Mouse (Mus musculus): ENCODE data around the gene Klrb1f.
"Not testable (repeated sequence)": the region's sequence is repeated elsewhere in the genome, so short reads cannot be mapped to it uniquely, and the experiment has no call there.

Gene Klrb1f
- long read RNA-seq, experiment 1, result 0 reads
- long read RNA-seq, experiment 2, result 0 reads

GRCm38 (mm10) chr6:129045601-129046000 is at the start of gene Klrb1f:
Gene Klrb1f (plus strand): TSS chr6:129045901.
- intact Hi-C loops (cut with DNase I), result no loop called here

- intact Hi-C loops (cut with DNase I), result no loop called here
Observed at GRCm38 (mm10) chr6:128996054-128996767, 49.5 kb upstream of the Klrb1f start.

DNA sequence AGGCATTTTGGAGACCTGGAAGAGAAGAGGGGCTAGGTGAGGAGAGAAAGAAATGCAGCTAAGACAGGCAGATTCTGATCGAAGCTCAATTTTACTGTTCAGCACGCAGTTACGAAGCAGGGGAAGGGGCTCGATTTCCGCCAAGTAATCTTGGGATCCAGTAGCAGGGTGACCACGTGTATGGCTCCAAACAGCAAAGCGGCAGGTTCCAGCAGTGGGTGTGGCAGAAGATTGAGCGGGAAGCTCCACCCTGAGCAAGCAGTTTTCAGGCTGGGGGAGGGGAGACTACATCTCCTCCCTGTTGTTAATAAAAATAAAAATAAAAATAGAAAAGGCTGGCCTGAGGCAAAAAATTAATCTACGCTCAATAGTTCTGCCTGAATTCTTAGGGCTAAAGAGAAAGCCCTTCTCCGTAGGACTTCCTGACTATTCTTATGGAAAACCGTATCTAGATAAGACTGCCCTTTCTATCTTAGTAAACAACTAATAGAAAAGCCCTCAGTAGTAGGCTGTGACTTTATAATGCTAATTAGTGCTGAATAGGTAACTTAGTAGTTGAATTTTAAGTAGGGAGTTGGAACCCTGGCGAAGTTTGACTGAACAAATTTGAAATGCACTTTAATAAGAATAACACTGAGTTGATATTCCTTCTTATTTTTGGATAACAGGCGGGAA is 48.8 kb upstream of the Klrb1f start:
- intact Hi-C loops (cut with DNase I), result no loop called here

DNA sequence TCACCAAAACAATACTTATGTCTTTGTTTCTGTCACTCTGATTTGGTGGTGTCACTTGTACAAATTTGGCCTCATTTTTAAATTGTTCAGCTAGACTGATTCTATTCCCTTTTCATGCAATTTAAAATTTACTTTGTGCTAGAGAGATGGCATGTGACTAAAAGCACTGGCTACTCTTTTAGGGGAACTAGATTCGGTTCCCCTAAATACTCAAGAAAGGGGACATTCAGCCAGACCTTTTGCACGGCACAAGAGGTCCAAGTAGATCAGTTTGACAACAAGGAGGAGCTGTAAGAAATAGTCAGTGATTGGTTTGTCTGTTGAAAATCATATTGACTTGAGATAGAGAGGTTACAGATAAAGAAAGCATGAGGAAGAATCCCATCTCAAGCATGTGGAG is 44.3 kb upstream of the Klrb1f start:
- intact Hi-C loops (cut with DNase I), result no loop called here

DNA sequence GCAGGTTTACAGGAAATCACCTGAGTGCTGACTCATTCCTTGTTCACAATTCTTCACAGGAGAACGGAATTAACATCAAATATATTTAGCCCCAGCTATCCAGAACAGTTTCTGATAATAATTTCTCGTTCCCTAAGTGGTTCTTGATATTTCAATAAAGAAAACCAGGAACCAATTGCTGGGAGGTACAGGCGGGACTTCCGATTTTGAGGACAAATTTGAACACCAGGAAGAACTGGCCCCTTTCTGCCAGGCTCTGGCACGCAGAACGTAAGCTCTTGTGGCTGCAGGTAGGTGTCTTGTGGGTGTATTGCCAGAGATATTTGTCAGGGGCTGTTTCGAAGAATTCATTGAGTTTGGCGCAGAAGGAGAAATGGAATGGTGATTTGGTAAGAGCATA is 37.1 kb upstream of the Klrb1f start:
- intact Hi-C loops (cut with DNase I), result no loop called here

DNA sequence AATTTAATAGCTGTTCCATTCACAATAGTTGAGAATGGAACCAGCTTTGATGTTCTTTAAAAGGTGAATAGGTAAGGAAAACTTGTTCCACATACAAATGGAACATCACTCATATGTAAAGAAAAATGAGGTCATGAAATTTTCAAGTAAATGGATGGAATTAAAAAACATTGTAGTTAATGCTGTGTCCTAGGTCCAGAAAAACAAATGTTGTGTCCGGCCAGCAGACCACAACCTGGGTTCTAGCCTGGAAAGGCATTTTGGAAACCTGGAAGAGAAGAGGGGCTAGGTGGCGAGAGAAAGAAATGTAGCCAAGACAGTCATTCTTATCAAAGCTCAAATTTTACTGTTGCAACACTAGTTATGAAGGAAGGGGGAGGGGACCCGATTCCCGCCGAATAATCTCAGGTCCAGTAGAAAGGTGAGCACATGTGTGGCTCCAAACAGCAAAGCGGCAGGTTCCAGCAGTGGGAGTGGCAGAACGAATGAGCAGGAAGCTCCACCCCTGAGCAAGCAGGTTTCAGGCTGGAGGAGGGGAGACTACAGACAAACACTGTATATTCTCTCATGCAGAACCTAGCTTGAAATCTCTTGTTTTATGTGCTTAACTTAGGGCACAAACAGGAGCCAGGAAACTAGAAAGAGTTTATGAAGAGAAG is 35.7 kb upstream of the Klrb1f start:
- intact Hi-C loops (cut with DNase I), result not testable (repeated sequence)

- intact Hi-C loops (cut with DNase I), result no loop called here
Observed at GRCm38 (mm10) chr6:129010505-129010873, 35.2 kb upstream of the Klrb1f start.

DNA sequence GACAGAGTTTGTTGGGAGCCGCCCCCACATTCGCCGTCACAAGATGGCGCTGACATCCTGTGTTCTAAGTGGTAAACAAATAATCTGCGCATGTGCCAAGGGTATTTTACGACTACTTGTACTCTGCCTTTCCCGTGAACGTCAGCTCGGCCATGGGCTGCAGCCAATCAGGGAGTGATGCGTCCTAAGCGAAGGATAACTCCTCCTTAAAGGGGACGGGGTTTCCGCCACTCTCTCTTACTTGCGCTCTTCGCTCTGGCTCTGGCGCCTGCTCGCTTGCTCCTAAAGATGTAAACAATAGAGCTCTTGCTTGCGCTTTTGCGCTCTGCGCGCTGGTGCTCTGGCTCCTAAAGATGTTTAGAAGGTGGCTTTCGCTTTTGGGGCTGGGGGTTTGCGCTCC is 33.7 kb upstream of the Klrb1f start:
- intact Hi-C loops (cut with DNase I), result not testable (repeated sequence)

GRCm38 (mm10) chr6:129012966-129013365 is 32.7 kb upstream of the Klrb1f start:
- intact Hi-C loops (cut with DNase I), result no loop called here

DNA sequence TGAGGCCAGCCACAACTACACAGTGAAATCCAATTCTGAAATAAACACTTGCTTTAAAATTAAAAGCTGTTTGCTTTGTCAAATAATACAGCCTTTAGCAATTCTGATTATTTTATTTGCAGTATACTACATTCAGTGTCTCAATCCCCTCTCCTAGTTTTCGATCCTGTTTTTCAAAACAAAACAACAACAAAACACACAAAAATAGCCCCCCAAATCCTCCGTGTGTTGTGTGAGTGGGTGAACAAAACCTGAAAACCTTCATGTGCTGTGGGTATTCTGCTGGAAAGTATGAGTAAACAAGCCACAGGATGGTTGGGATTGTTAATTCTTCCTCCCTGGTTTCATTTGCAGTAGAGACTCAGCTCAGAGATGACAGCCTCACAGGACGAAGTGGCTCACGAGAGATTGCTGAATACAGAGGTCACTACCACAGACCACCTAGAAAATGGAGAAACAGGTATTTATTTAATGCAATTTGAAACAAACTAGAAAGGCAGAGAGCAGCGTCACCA is 31.9 kb upstream of the Klrb1f start:
- intact Hi-C loops (cut with DNase I), result no loop called here

DNA sequence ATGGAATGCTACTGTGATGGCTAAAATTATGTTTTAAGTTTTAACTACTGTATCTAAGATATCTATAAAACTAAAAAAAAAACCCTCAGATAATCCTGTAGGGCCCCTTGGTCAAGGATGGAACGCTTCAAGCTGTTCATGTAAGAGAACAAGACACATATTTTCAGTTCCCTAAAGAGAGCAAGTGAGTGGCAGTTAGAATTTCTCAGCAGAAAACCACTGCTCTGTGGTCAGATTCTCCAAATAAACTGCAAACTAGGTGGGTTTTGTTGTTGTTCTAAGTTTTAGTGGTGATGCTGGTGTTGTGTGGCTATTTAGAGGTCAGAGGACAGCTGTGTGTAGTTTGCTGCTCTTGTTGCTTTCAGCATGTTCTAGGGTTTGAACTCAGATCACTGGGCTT is 31.3 kb upstream of the Klrb1f start:
- intact Hi-C loops (cut with DNase I), result no loop called here

DNA sequence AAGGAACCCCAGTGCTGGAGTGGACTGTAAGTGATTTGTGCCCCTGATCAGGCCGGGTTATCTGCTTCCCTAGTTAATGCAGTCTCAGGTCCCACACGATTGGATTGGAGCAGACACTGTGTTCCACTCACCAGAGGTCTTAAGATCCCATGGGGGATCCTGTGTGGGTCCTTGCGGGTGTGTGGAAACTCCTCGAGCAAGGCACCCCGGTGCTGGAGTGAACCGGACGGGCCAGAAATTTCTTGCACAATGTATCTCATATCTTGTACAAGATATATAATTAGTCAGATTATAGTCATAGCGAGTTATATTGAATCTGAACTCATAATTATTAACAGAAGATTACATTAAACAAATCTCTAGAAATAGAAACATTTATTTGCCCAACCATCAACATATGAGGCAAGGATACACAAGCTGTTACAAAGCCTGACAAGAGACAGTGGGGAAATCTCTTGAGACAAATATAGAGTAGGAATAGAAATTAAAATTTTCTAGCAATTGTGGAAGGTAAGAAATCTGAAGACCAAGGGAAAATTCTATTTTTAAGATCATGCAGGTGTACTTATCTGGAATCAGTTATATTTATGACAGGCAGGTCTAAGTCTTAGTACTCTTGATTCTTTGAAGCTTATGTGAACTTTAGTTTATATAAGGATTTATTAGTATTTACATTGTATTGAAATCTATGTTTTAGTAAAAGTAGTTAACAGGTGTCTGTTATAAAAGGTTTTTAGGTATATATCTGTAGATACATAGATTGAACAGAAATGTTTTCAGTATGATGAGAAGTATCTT is 18.1 kb upstream of the Klrb1f start:
- intact Hi-C loops (cut with DNase I), result no loop called here

- intact Hi-C loops (cut with DNase I), result no loop called here
Observed at GRCm38 (mm10) chr6:129030175-129030824, 15.4 kb upstream of the Klrb1f start.

- intact Hi-C loops (cut with DNase I), result no loop called here
Observed at GRCm38 (mm10) chr6:129030964-129031363, 14.7 kb upstream of the Klrb1f start.

GRCm38 (mm10) chr6:129033397-129033796 is 12.3 kb upstream of the Klrb1f start:
- intact Hi-C loops (cut with DNase I), result no loop called here

- intact Hi-C loops (cut with DNase I), result no loop called here
Observed at GRCm38 (mm10) chr6:129035017-129035416, 10.7 kb upstream of the Klrb1f start.

- intact Hi-C loops (cut with DNase I), result no loop called here
Observed at GRCm38 (mm10) chr6:129036326-129036725, 9.4 kb upstream of the Klrb1f start.

- intact Hi-C loops (cut with DNase I), result no loop called here
Observed at GRCm38 (mm10) chr6:129036890-129037463, 8.7 kb upstream of the Klrb1f start.

DNA sequence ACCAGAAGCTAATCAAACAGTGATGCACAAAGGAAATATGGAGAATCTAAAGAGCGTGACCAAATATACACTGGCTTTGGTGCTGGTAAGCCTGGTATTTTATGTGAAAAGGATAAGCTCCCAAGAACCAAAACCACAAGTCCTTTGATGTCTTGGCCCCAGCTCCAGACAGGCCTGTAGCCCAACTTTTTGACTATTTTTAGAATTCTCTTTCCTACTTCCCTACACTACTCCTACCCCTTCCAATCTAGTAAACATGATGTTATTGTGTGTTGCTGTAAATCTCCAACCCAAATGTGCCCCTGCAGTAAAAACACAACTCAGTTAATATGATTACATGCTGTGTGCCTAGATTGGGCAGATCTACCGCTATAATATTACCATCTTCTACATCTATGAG is 4.2 kb upstream of the Klrb1f start:
- intact Hi-C loops (cut with DNase I), result no loop called here

- intact Hi-C loops (cut with DNase I), result no loop called here
Observed at GRCm38 (mm10) chr6:129042470-129042869, 3.2 kb upstream of the Klrb1f start.

DNA sequence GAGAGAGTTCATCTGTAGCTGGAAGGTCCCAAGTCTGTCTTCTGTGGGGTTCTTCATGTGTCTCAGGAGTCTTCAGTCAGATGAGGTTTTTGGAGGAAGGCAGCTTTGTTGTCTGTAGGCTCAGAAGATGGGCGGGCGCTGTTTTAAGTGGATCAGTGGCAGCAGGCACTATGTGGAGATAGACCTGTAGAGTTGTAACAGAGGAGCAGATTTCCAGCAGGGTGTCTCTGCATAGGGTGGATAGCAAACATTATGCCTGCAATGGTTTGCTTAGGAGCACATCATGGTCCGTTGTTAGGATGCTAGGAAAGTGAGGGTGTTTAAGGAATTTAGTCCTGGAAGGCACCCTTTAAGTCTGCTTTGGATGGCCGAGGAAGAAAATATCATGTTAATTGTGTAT is 2.7 kb downstream of the Klrb1f start:
- intact Hi-C loops (cut with DNase I), result no loop called here
